ENCODE assay signal across 9 mouse cellular contexts in genomic region chr11:52374340-52374739, GRCm38 (mm10). TPM values are rescaled to one million over a fixed set of nuclear protein-coding genes. Genes with fewer than 3 reads are reported as not detected.
DNase-seq lines count a peak whose midpoint lies in the region; ATAC-seq and TF ChIP-seq lines count a peak whose summit lies in the region.
"Had no signal": no experiment of that assay in that cellular context is flagged by ENCODE, and none has a peak within 500 bp of the region (broad histone marks: within the 10 kb centered on the region; RNA-seq: fewer than 3 reads in every experiment).

No protein-coding gene starts in this region.

- no peaks in the 10 kb centered on the region for H3K27me3 ChIP-seq in midbrain, embryonic 10.5 days (ENCODE audit: low read depth, poor library complexity, severe bottlenecking)
- H3K27me3 ChIP-seq in midbrain, embryonic 15.5 days (replicated peaks): no peaks in the 10 kb centered on the region
- H3K27me3 ChIP-seq in hindbrain, embryonic 13.5 days: no peaks in the 10 kb centered on the region
- no peaks in the 10 kb centered on the region for H3K27me3 ChIP-seq in lung, postnatal 0 days (replicated peaks; ENCODE audit: insufficient read depth, low read length)
- no peaks in the 10 kb centered on the region for H3K27me3 ChIP-seq in small intestine, adult 2 months (ENCODE audit: control insufficient read depth, insufficient read depth, low read length)

- no peaks in the 10 kb centered on the region for H3K9me3 ChIP-seq in midbrain, embryonic 10.5 days (replicated peaks)
- H3K9me3 ChIP-seq in midbrain, embryonic 15.5 days: no peaks in the 10 kb centered on the region
- no peaks in the 10 kb centered on the region for H3K9me3 ChIP-seq in hindbrain, embryonic 13.5 days
- H3K9me3 ChIP-seq in lung, postnatal 0 days (ENCODE audit: low read length): no peaks in the 10 kb centered on the region

- H3K4me3 ChIP-seq in midbrain, embryonic 10.5 days: no peak overlapping the region
- no peak overlapping the region for H3K4me3 ChIP-seq in midbrain, embryonic 15.5 days
- no peak overlapping the region for H3K4me3 ChIP-seq in embryonic fibroblast, embryonic 13.5 days (ENCODE audit: insufficient read depth, low read length)
- H3K4me3 ChIP-seq in hindbrain, embryonic 13.5 days: no peak overlapping the region
- H3K4me3 ChIP-seq in lung, postnatal 0 days (ENCODE audit: low read depth, low read length): no peak overlapping the region
- H3K4me3 ChIP-seq in small intestine, adult 2 months (ENCODE audit: low read depth, low read length): no peak overlapping the region
- H3K4me3 ChIP-seq: myocyte had no signal

- no peak overlapping the region for H3K4me2 ChIP-seq in midbrain, embryonic 15.5 days
- no peak overlapping the region for H3K4me2 ChIP-seq in hindbrain, embryonic 13.5 days
- no peak overlapping the region for H3K4me2 ChIP-seq in lung, postnatal 0 days (replicated peaks; ENCODE audit: low read depth, low read length)

- peak; percentile 82 for TF ChIP-seq CTCF in embryonic fibroblast, embryonic 13.5 days (IDR thresholded peaks at IDR 0.05; ENCODE audit: borderline replicate concordance, insufficient read depth, low read length)
- TF ChIP-seq CTCF in lung, postnatal 0 days (IDR thresholded peaks at IDR 0.05): peak; percentile 96
- TF ChIP-seq CTCF in small intestine, adult 2 months (IDR thresholded peaks at IDR 0.05; ENCODE audit: extremely low read depth, insufficient read length, insufficient replicate concordance, low read depth, low read length): peak; percentile 93

- H3K9ac ChIP-seq in midbrain, embryonic 15.5 days: no peak overlapping the region
- no peak overlapping the region for H3K9ac ChIP-seq in hindbrain, embryonic 13.5 days
- H3K9ac ChIP-seq in lung, postnatal 0 days (replicated peaks; ENCODE audit: low read depth): no peak overlapping the region

- H3K4me1 ChIP-seq in midbrain, embryonic 10.5 days: 0 out of 2 replicates have a peak, but pooled peaks cover 3% of the 10 kb centered on the region
- H3K4me1 ChIP-seq in midbrain, embryonic 15.5 days: no peaks in the 10 kb centered on the region
- peaks cover 3% of the 10 kb centered on the region; the same call in 1 of the 2 replicates for H3K4me1 ChIP-seq in embryonic fibroblast, embryonic 13.5 days (ENCODE audit: control insufficient read depth, insufficient read depth, low read length)
- peaks cover 23% of the 10 kb centered on the region for H3K4me1 ChIP-seq in hindbrain, embryonic 13.5 days (replicated peaks)
- peaks cover 3% of the 10 kb centered on the region; the same call in 1 of the 2 replicates for H3K4me1 ChIP-seq in lung, postnatal 0 days (ENCODE audit: insufficient read depth, low read depth, low read length)
- H3K4me1 ChIP-seq in small intestine, adult 2 months (ENCODE audit: control insufficient read depth, insufficient read depth, insufficient read length, low read length): no peaks in the 10 kb centered on the region; the same call in 1 of the 2 replicates

- ATAC-seq in midbrain, embryonic 15.5 days (replicated peaks): no peak
- ATAC-seq in hindbrain, embryonic 13.5 days (ENCODE audit: low FRiP score): no peak
- ATAC-seq in lung, postnatal 0 days: peak; percentile 52
- no peak for ATAC-seq in activated CD4-positive, CD25-positive, alpha-beta regulatory T cell, adult 4 months

- TF ChIP-seq EP300 in lung, postnatal 0 days (IDR thresholded peaks at IDR 0.05): no peak

- H3K36me3 ChIP-seq in midbrain, embryonic 10.5 days: peaks cover 52% of the 10 kb centered on the region
- peaks cover 21% of the 10 kb centered on the region; the same call in 1 of the 2 replicates for H3K36me3 ChIP-seq in midbrain, embryonic 15.5 days (replicated peaks)
- H3K36me3 ChIP-seq in hindbrain, embryonic 13.5 days: peaks cover 45% of the 10 kb centered on the region
- peaks cover 33% of the 10 kb centered on the region; the same call in 1 of the 2 replicates for H3K36me3 ChIP-seq in lung, postnatal 0 days (ENCODE audit: insufficient read depth, low read length)
- H3K36me3 ChIP-seq in small intestine, adult 2 months (ENCODE audit: control insufficient read depth, insufficient read depth, low read length): peaks cover 41% of the 10 kb centered on the region

- no peak for TF ChIP-seq POLR2A in embryonic fibroblast, embryonic 13.5 days (IDR thresholded peaks at IDR 0.05; ENCODE audit: low read depth, low read length)
- no peak for TF ChIP-seq POLR2A in small intestine, adult 2 months (IDR thresholded peaks at IDR 0.05; ENCODE audit: low read depth, low read length)

- DNase-seq in midbrain, embryonic 10.5 days (ENCODE audit: low spot score): peak; percentile 62
- DNase-seq in ZHBTc4 (ENCODE audit: low read depth, low spot score): peak; percentile 86
- DNase-seq in lung, postnatal 0 days (ENCODE audit: low spot score): peak; percentile 69

- H3K27ac ChIP-seq in midbrain, embryonic 10.5 days (replicated peaks): no peak overlapping the region
- H3K27ac ChIP-seq in midbrain, embryonic 15.5 days: no peak overlapping the region
- H3K27ac ChIP-seq in embryonic fibroblast, embryonic 13.5 days (ENCODE audit: insufficient read depth, low read length): no peak overlapping the region
- H3K27ac ChIP-seq in hindbrain, embryonic 13.5 days: 0 out of 2 replicates have a peak overlapping the region, but pooled peaks have one; percentile 6
- no peak overlapping the region for H3K27ac ChIP-seq in lung, postnatal 0 days (ENCODE audit: low read length)
- no peak overlapping the region for H3K27ac ChIP-seq in small intestine, adult 2 months (ENCODE audit: insufficient read depth, low read depth, low read length)

- 66% methylated on average over 6 of the region's 6 CpGs for WGBS in midbrain, embryonic 10.5 days
- 68% methylated on average over 6 of the region's 6 CpGs for WGBS in midbrain, embryonic 15.5 days
- 66% methylated on average over 6 of the region's 6 CpGs for WGBS in hindbrain, embryonic 13.5 days
- WGBS in lung, postnatal 0 days: 60% methylated on average over 6 of the region's 6 CpGs
- WGBS in small intestine, adult 2 months: 66% methylated on average over 6 of the region's 6 CpGs

RNA-seq across cellular contexts. Expression of gene Vdac1, which starts 13.7 kb away (rescaled TPM):
- polyA plus RNA-seq in midbrain, embryonic 10.5 days (2016; fragmentation: Nextera tagmentation; extraction: Ambion mirVana): 221 and 222 TPM in 2 replicates
- polyA plus RNA-seq in midbrain, embryonic 15.5 days (2015; fragmentation: Nextera tagmentation; extraction: Ambion mirVana): 334 and 335 TPM in 2 replicates
- polyA plus RNA-seq in embryonic fibroblast, embryonic 13.5 days (2011; ENCODE audit: insufficient read length, low read depth, missing spikeins): 251 and 268 TPM in 2 replicates
- 280 and 294 TPM in 2 replicates for polyA plus RNA-seq in hindbrain, embryonic 13.5 days (2015; fragmentation: Nextera tagmentation; extraction: Ambion mirVana)
- 127 and 140 TPM in 2 replicates for polyA plus RNA-seq in lung, postnatal 0 days (2015; fragmentation: Nextera tagmentation; extraction: Ambion mirVana)
- 23.1 and 47.0 TPM in 2 replicates for polyA plus RNA-seq in small intestine, adult 2 months (2012; rRNA removed)
- polyA plus RNA-seq in activated CD4-positive, CD25-positive, alpha-beta regulatory T cell, adult 4 months (2017; shearing (Covaris generic)): 10 to 100 TPM; 90.3 to 94.9 TPM

RNA-seq across cellular contexts. Expression of gene 9530068E07Rik, which starts 21.9 kb away (rescaled TPM):
- polyA plus RNA-seq in midbrain, embryonic 10.5 days (2016; fragmentation: Nextera tagmentation; extraction: Ambion mirVana): 171 and 174 TPM in 2 replicates
- 129 TPM in 2 replicates for polyA plus RNA-seq in midbrain, embryonic 15.5 days (2015; fragmentation: Nextera tagmentation; extraction: Ambion mirVana)
- 269 and 273 TPM in 2 replicates for polyA plus RNA-seq in embryonic fibroblast, embryonic 13.5 days (2011; ENCODE audit: insufficient read length, low read depth, missing spikeins)
- polyA plus RNA-seq in hindbrain, embryonic 13.5 days (2015; fragmentation: Nextera tagmentation; extraction: Ambion mirVana): 129 TPM in 2 replicates
- 151 and 155 TPM in 2 replicates for polyA plus RNA-seq in lung, postnatal 0 days (2015; fragmentation: Nextera tagmentation; extraction: Ambion mirVana)
- 69.8 and 80.0 TPM in 2 replicates for polyA plus RNA-seq in small intestine, adult 2 months (2012; rRNA removed)
- 10 to 100 TPM; 38.9 to 49.8 TPM for polyA plus RNA-seq in activated CD4-positive, CD25-positive, alpha-beta regulatory T cell, adult 4 months (2017; shearing (Covaris generic))
